Mouse (Mus musculus) brain, embryonic 14.5 days (tissue): ENCODE data around the gene Cadps.

ENCODE experiments used
- CTCF ChIP-seq: fragments of 200-500 bp; IDR thresholded peaks from 2 replicates; pipeline ENCODE4 v1.5.1; 2012; ENCODE audit warnings: inconsistent platforms, mild to moderate bottlenecking, moderate library complexity, borderline replicate concordance; ENCODE audit not compliant: insufficient read depth, insufficient read length; ENCODE audit errors: extremely low read depth
- POLR2A ChIP-seq: fragments of 200-500 bp; IDR thresholded peaks from 2 replicates; pipeline ENCODE4 v1.6.1; 2012; ENCODE audit warnings: mild to moderate bottlenecking, inconsistent platforms, borderline replicate concordance; ENCODE audit not compliant: poor library complexity, insufficient read depth, insufficient read length, severe bottlenecking; ENCODE audit errors: extremely low read depth

- no peak for TF ChIP-seq POLR2A
- no peak for TF ChIP-seq CTCF
Observed at GRCm38 (mm10) chr14:12657351-12657750, 165.5 kb downstream of the Cadps start.
